Mouse (Mus musculus): ENCODE results near the gene Simc1.

DNA sequence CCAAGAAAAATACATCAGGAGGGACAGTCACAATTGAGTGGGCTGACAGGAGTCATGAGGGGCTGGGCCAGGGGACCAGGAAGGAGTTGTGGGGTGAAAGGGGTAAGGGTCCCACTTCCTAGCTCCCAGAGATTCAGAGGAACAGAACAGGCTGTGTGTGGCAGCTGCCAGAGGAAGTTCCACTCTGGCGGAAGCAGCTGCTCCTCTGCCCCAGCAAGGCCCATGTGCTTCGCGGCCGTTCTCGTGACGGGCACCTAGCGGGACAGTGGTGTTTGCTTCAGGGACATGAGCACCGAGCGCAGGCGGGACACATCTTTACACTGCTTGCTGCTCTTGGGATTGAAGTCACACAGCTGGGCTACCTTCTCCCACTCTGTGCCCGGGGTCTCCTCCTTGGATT is 90.0 kb downstream of the Simc1 start:
- no peak for TF ChIP-seq CTCF (conservative IDR thresholded peaks at IDR 0.05; ENCODE audit: insufficient read depth, insufficient read length, low read depth, low read length)
- TF ChIP-seq POLR2A (IDR thresholded peaks at IDR 0.05; ENCODE audit: low read depth, low read length): no peak

Data from kidney, adult 2 months (tissue).